Mouse (Mus musculus): ENCODE measurements at regions not wholly inside any gene's neighbourhood (a gene's known extent, or its start where the extent isn't known, plus 50 kb on each side); places are given as distances from the start of the nearest gene placed in this dataset.

GRCm38 (mm10) chr8:24240211-24240983 lies 485.3 kb downstream of the Adam3 start:
- no peak for TF ChIP-seq CTCF (IDR thresholded peaks at IDR 0.05; ENCODE audit: insufficient read depth, low read depth, low read length)
- no peak for TF ChIP-seq POLR2A (IDR thresholded peaks at IDR 0.05; ENCODE audit: insufficient read depth, low read depth, low read length)
